Mouse (Mus musculus) adrenal gland, adult 2 months (tissue): ENCODE measurements around the gene Gm10647. TPM values are rescaled to one million over a fixed set of nuclear protein-coding genes. Genes with fewer than 3 reads are reported as not detected.

ENCODE experiments used
- DNase-seq: peaks from one replicate; pipeline ENCODE4 v3.0.0; 2021
- polyA plus RNA-seq: library from polyadenylated mRNA; depleted of rRNA; stranded (reverse); fragments of >200 nt; gene quantifications from 2 replicates; pipeline ENCODE4 v1.2.3, GENCODE M21; 2012; rRNA removed
- total RNA-seq, 2 experiments: library from RNA; stranded (reverse); gene quantifications; 2 replicates each; pipeline ENCODE4 v1.2.3; 2021

Gm10647 gene
- total and polyA plus RNA-seq, 3 experiments = 0.14 TPM; not detected in 1

- DNase-seq = no peak
These were observed 50.0 kb downstream of the Gm10647 start for GRCm38 (mm10) chr9:66846822-66847221.

Other genes starting within 250 kb of the Gm10647 start
- 10 to 100 TPM; 38.8 to 39.1 TPM for gene Usp3, start 203.9 kb upstream of the Gm10647 start, total RNA-seq
- gene Usp3, start 203.9 kb upstream of the Gm10647 start, polyA plus RNA-seq = 13.7 and 15.4 TPM in 2 replicates
- under 1 TPM; 0.23 to 0.45 TPM for gene Car12, start 83.4 kb upstream of the Gm10647 start, total RNA-seq
- 0.42 and 0.49 TPM in 2 replicates for gene Car12, start 83.4 kb upstream of the Gm10647 start, polyA plus RNA-seq
- gene Aph1b, start 1.5 kb upstream of the Gm10647 start, total RNA-seq = 1 to 10 TPM; 3.4 to 7.3 TPM
- 3.4 and 3.9 TPM in 2 replicates for gene Aph1b, start 1.5 kb upstream of the Gm10647 start, polyA plus RNA-seq
- 1 to 10 TPM; 4.2 to 4.3 TPM for gene Aph1c, start 37.7 kb downstream of the Gm10647 start, total RNA-seq
- gene Aph1c, start 37.7 kb downstream of the Gm10647 start, polyA plus RNA-seq = 1.4 and 1.6 TPM in 2 replicates
- 10 to 100 TPM; 14.6 to 19.4 TPM for gene Rab8b, start 122.6 kb downstream of the Gm10647 start, total RNA-seq
- gene Rab8b, start 122.6 kb downstream of the Gm10647 start, polyA plus RNA-seq = 3.2 and 3.9 TPM in 2 replicates
- gene Rps27l, start 149.0 kb downstream of the Gm10647 start, total RNA-seq = 100 to 1,000 TPM; 252 to 306 TPM
- 3.9 and 6.2 TPM in 2 replicates for gene Rps27l, start 149.0 kb downstream of the Gm10647 start, polyA plus RNA-seq
- 10 to 100 TPM; 15.7 to 19.1 TPM for gene Lactb, start 178.4 kb downstream of the Gm10647 start, total RNA-seq
- 23.6 and 32.2 TPM in 2 replicates for gene Lactb, start 178.4 kb downstream of the Gm10647 start, polyA plus RNA-seq